Mouse (Mus musculus): ENCODE measurements around the gene Gm8890. TPM values are rescaled to one million over a fixed set of nuclear protein-coding genes. Genes with fewer than 3 reads are reported as not detected.
"Not testable (repeated sequence)": the region's sequence is repeated elsewhere in the genome, so short reads cannot be mapped to it uniquely, and the experiment has no call there.

The Gm8890 gene
- polyA plus RNA-seq (2015; fragmentation: Nextera tagmentation; extraction: Ambion mirVana): not detected in 2 replicates

DNA sequence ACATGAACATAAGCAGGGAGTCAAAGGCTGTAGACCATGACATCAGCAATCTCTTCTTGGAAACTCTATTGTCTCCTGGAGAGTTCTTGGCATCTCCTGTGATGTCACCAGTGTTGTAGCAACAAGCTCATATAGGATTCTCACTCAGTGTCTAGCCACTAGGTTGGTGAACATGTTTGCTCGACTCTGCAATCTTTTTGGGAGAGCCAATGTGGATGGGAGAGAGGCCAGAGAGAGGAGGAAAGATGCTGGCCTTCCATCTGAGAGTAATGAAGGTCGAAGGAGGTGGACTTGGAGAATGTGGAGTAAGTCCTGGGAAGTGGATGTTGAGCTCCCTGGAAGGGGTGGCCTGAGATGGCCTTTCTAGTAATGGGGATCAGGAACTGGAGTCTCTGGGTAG is at the start of gene Gm8890:
Gene Gm8890, plus strand, starts transcription at position 301 of the 400 bp plus-strand sequence.
- H3K9me3 ChIP-seq (replicated peaks; ENCODE audit: control insufficient read depth, low read length); H3K27me3 ChIP-seq (ENCODE audit: control insufficient read depth, insufficient read depth, low read length); H3K4me1 ChIP-seq (ENCODE audit: control insufficient read depth, insufficient read depth, low read length); ATAC-seq (ENCODE audit: insufficient read depth, low FRiP score); H3K4me2 ChIP-seq (ENCODE audit: low read depth, low read length); H3K9ac ChIP-seq (ENCODE audit: low read length); H3K36me3 ChIP-seq (ENCODE audit: control insufficient read depth, insufficient read depth, low read length); H3K27ac ChIP-seq (ENCODE audit: low read length); H3K4me3 ChIP-seq (replicated peaks; ENCODE audit: low read length): not testable (repeated sequence)
- WGBS: no CpG with 5 or more reads among the region's 2 CpGs

DNA sequence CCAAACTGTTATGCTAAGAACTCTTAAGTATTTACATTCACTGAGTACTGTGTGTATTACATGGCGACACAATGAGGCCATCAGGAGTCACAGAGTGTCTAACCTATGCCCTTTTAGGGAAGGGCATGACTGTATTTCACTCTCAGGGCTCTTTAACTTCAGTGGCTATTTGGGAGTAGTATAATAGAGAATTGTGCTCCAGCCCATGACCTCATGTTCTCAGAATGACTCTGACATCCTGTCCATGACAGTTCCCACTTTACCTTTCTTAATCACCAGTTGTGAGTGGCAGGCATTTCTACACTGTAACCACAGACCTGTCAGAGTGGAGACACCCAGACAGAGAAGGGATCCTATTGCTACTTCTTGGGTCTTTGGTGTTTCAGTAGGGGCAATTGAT is 388 bp downstream of the Gm8890 start:
- H3K4me1 ChIP-seq (ENCODE audit: control insufficient read depth, insufficient read depth, low read length); H3K27me3 ChIP-seq (ENCODE audit: control insufficient read depth, insufficient read depth, low read length); H3K9ac ChIP-seq (ENCODE audit: low read length); H3K36me3 ChIP-seq (ENCODE audit: control insufficient read depth, insufficient read depth, low read length); H3K9me3 ChIP-seq (replicated peaks; ENCODE audit: control insufficient read depth, low read length); H3K4me3 ChIP-seq (replicated peaks; ENCODE audit: low read length); H3K4me2 ChIP-seq (ENCODE audit: low read depth, low read length); ATAC-seq (ENCODE audit: insufficient read depth, low FRiP score); H3K27ac ChIP-seq (ENCODE audit: low read length): not testable (repeated sequence)
- WGBS: 67% methylated on average over 1 of the region's 1 CpGs

Other genes with a start within 250 kb of the Gm8890 start
- not detected in 2 replicates for gene Gm8879, start 128.4 kb upstream of the Gm8890 start, polyA plus RNA-seq (2015; fragmentation: Nextera tagmentation; extraction: Ambion mirVana)
- gene Gm5861, start 73.0 kb upstream of the Gm8890 start, polyA plus RNA-seq (2015; fragmentation: Nextera tagmentation; extraction: Ambion mirVana): not detected in 2 replicates
- gene Speer1, start 85.5 kb downstream of the Gm8890 start, polyA plus RNA-seq (2015; fragmentation: Nextera tagmentation; extraction: Ambion mirVana): not detected in 2 replicates
- gene Gm8897, start 160.4 kb downstream of the Gm8890 start, polyA plus RNA-seq (2015; fragmentation: Nextera tagmentation; extraction: Ambion mirVana): not detected in 2 replicates
- gene Gm8906, start 246.7 kb downstream of the Gm8890 start, polyA plus RNA-seq (2015; fragmentation: Nextera tagmentation; extraction: Ambion mirVana): not detected in 2 replicates